Mouse (Mus musculus) midbrain, embryonic 15.5 days (tissue): ENCODE data around the gene Gm43191. TPM values are rescaled to one million over a fixed set of nuclear protein-coding genes. Genes with fewer than 3 reads are reported as not detected.

Source experiments
- ATAC-seq: fragments of 200-750 bp; cut with Nextera tagmentation; replicated peaks from 2 replicates; pipeline ENCODE4 v1.8.0; 2017; ENCODE audit warnings: moderate TSS enrichment
- H3K27ac ChIP-seq: fragments of 300-500 bp; sonication (generic); 2 replicates; pipeline ENCODE4 v1.5.1; 2015; ENCODE audit warnings: mild to moderate bottlenecking, inconsistent platforms
- H3K27me3 ChIP-seq: fragments of 300-500 bp; sonication (generic); replicated peaks from 2 replicates; pipeline ENCODE4 v1.6.1; 2015; ENCODE audit warnings: inconsistent platforms
- H3K36me3 ChIP-seq: fragments of 300-500 bp; sonication (generic); replicated peaks from 2 replicates; pipeline ENCODE4 v1.6.1; 2015; ENCODE audit warnings: inconsistent platforms
- H3K4me1 ChIP-seq: fragments of 300-500 bp; sonication (generic); 2 replicates; pipeline ENCODE4 v1.6.1; 2015; ENCODE audit warnings: inconsistent platforms
- H3K4me2 ChIP-seq: fragments of 300-500 bp; sonication (generic); 2 replicates; pipeline ENCODE4 v1.6.1; 2015; ENCODE audit warnings: inconsistent platforms, mild to moderate bottlenecking, moderate library complexity
- H3K4me3 ChIP-seq: fragments of 300-500 bp; sonication (generic); 2 replicates; pipeline ENCODE4 v1.5.1; 2015; ENCODE audit warnings: mild to moderate bottlenecking, inconsistent platforms
- H3K9ac ChIP-seq: fragments of 300-500 bp; sonication (generic); 2 replicates; pipeline ENCODE4 v1.6.1; 2015; ENCODE audit warnings: mild to moderate bottlenecking, inconsistent platforms
- H3K9me3 ChIP-seq: fragments of 300-500 bp; sonication (generic); 2 replicates; pipeline ENCODE4 v1.6.1; 2016; ENCODE audit warnings: inconsistent platforms
- WGBS: fragments of 180-500 bp; shearing (Covaris S2); methylation state at CpG from one replicate; pipeline ENCODE4 v1.1.7; 2015; ENCODE audit warnings: mixed read lengths; 5-methylcytosine and 5-hydroxymethylcytosine counted together
- polyA plus RNA-seq: library from polyadenylated mRNA; unstranded; fragments of >200 nt; fragmentation: Nextera tagmentation; extraction: Ambion mirVana; gene quantifications from 2 replicates; pipeline ENCODE4 v1.2.1, GENCODE M21; 2015

Gene Gm43191
- polyA plus RNA-seq, 1 experiment from 2014 or later: not detected

GRCm38 (mm10) chr3:116637693-116638476 lies 43.2 kb downstream of the Gm43191 start:
- Histone ChIP-seq H3K4me2 (no peak overlapping the region), H3K9ac (no peak overlapping the region), H3K4me1 (no peaks in the 10 kb centered on the region), H3K36me3 (peaks cover 57% of the 10 kb centered on the region), H3K27me3 (no peaks in the 10 kb centered on the region), H3K9me3 (no peaks in the 10 kb centered on the region), H3K4me3 (no peak overlapping the region), H3K27ac (no peak overlapping the region)
- ATAC-seq: no peak
- WGBS: 91% methylated on average over 9 of the region's 9 CpGs

- ATAC-seq: no peak
- H3K27ac ChIP-seq: no peak overlapping the region
Measured at GRCm38 (mm10) chr3:116635799-116636198, 45.3 kb downstream of the Gm43191 start.

GRCm38 (mm10) chr3:116634853-116635252 lies 46.2 kb downstream of the Gm43191 start:
- Histone ChIP-seq H3K9ac (no peak overlapping the region), H3K4me2 (no peak overlapping the region), H3K27me3 (no peaks in the 10 kb centered on the region), H3K36me3 (peaks cover 44% of the 10 kb centered on the region), H3K4me1 (no peaks in the 10 kb centered on the region), H3K9me3 (no peaks in the 10 kb centered on the region), H3K4me3 (no peak overlapping the region), H3K27ac (no peak overlapping the region)
- WGBS: 94% methylated on average over 8 of the region's 8 CpGs
- no peak for ATAC-seq

More at GRCm38 (mm10) chr3:116635799-116636198, 45.3 kb downstream of the Gm43191 start:
- Histone ChIP-seq H3K9me3 (no peaks in the 10 kb centered on the region), H3K4me1 (no peaks in the 10 kb centered on the region), H3K27me3 (no peaks in the 10 kb centered on the region), H3K9ac (no peak overlapping the region), H3K4me2 (no peak overlapping the region), H3K4me3 (no peak overlapping the region), H3K36me3 (peaks cover 51% of the 10 kb centered on the region)
- 68% methylated on average over 5 of the region's 5 CpGs for WGBS

GRCm38 (mm10) chr3:116634091-116634490 lies 47.0 kb downstream of the Gm43191 start:
- Histone ChIP-seq H3K27ac (no peak overlapping the region), H3K4me3 (no peak overlapping the region), H3K4me2 (no peak overlapping the region), H3K9ac (no peak overlapping the region), H3K27me3 (no peaks in the 10 kb centered on the region), H3K4me1 (no peaks in the 10 kb centered on the region), H3K9me3 (no peaks in the 10 kb centered on the region), H3K36me3 (peaks cover 37% of the 10 kb centered on the region)
- WGBS: 89% methylated on average over 3 of the region's 3 CpGs
- ATAC-seq: no peak

- H3K4me1 ChIP-seq: no peaks in the 10 kb centered on the region
- H3K4me2 ChIP-seq: no peak overlapping the region
- no peak overlapping the region for H3K27ac ChIP-seq
- no peaks in the 10 kb centered on the region for H3K27me3 ChIP-seq
- peaks cover 31% of the 10 kb centered on the region for H3K36me3 ChIP-seq
- ATAC-seq: no peak
- H3K9ac ChIP-seq: no peak overlapping the region
- WGBS: 91% methylated on average over 3 of the region's 3 CpGs
- H3K9me3 ChIP-seq: no peaks in the 10 kb centered on the region
- no peak overlapping the region for H3K4me3 ChIP-seq
Measured at GRCm38 (mm10) chr3:116632971-116633370, 48.1 kb downstream of the Gm43191 start.

GRCm38 (mm10) chr3:116631459-116631858 lies 49.6 kb downstream of the Gm43191 start:
- peaks cover 26% of the 10 kb centered on the region for H3K36me3 ChIP-seq
- no peaks in the 10 kb centered on the region for H3K4me1 ChIP-seq
- H3K9ac ChIP-seq: no peak overlapping the region
- WGBS: 31% methylated on average over 1 of the region's 1 CpGs
- ATAC-seq: no peak
- H3K27me3 ChIP-seq: no peaks in the 10 kb centered on the region
- H3K27ac ChIP-seq: no peak overlapping the region
- H3K4me3 ChIP-seq: no peak overlapping the region
- no peak overlapping the region for H3K4me2 ChIP-seq
- H3K9me3 ChIP-seq: no peaks in the 10 kb centered on the region

GRCm38 (mm10) chr3:116622641-116623040 lies 58.4 kb downstream of the Gm43191 start:
- ATAC-seq: no peak
- H3K9ac ChIP-seq: no peak overlapping the region
- peaks cover 9% of the 10 kb centered on the region; the same call in 1 of the 2 replicates for H3K36me3 ChIP-seq
- H3K27me3 ChIP-seq: no peaks in the 10 kb centered on the region
- no peak overlapping the region for H3K4me3 ChIP-seq
- H3K4me1 ChIP-seq: no peaks in the 10 kb centered on the region
- H3K4me2 ChIP-seq: no peak overlapping the region
- 95% methylated on average over 7 of the region's 7 CpGs for WGBS
- H3K27ac ChIP-seq: no peak overlapping the region
- H3K9me3 ChIP-seq: no peaks in the 10 kb centered on the region

GRCm38 (mm10) chr3:116620636-116621370 lies 60.3 kb downstream of the Gm43191 start:
- WGBS: 96% methylated on average over 7 of the region's 7 CpGs
- peaks cover 9% of the 10 kb centered on the region; the same call in 1 of the 2 replicates for H3K36me3 ChIP-seq
- H3K4me1 ChIP-seq: no peaks in the 10 kb centered on the region
- H3K27ac ChIP-seq: no peak overlapping the region
- H3K9me3 ChIP-seq: no peaks in the 10 kb centered on the region
- H3K4me2 ChIP-seq: no peak overlapping the region
- H3K4me3 ChIP-seq: no peak overlapping the region
- no peak for ATAC-seq
- H3K27me3 ChIP-seq: no peaks in the 10 kb centered on the region
- no peak overlapping the region for H3K9ac ChIP-seq

GRCm38 (mm10) chr3:116618855-116619254 lies 62.2 kb downstream of the Gm43191 start:
- Histone ChIP-seq H3K27ac (no peak overlapping the region), H3K36me3 (peaks cover 9% of the 10 kb centered on the region; the same call in 1 of the 2 replicates), H3K4me1 (no peaks in the 10 kb centered on the region), H3K4me2 (no peak overlapping the region), H3K4me3 (no peak overlapping the region), H3K9me3 (no peaks in the 10 kb centered on the region), H3K9ac (no peak overlapping the region), H3K27me3 (no peaks in the 10 kb centered on the region)
- 87% methylated on average over 6 of the region's 6 CpGs for WGBS
- no peak for ATAC-seq

- Histone ChIP-seq H3K9me3 (no peaks in the 10 kb centered on the region), H3K27me3 (no peaks in the 10 kb centered on the region), H3K4me2 (no peak overlapping the region), H3K9ac (no peak overlapping the region), H3K36me3 (peaks cover 9% of the 10 kb centered on the region; the same call in 1 of the 2 replicates), H3K27ac (no peak overlapping the region), H3K4me1 (no peaks in the 10 kb centered on the region), H3K4me3 (no peak overlapping the region)
- ATAC-seq: no peak
- WGBS: 91% methylated on average over 8 of the region's 8 CpGs
Measured at GRCm38 (mm10) chr3:116615318-116616068, 65.6 kb downstream of the Gm43191 start.

GRCm38 (mm10) chr3:116614295-116614892 lies 66.7 kb downstream of the Gm43191 start, which contains the start of gene Trmt13:
Gene Trmt13 (minus strand): TSS chr3:116614587.
- H3K9me3 ChIP-seq: no peaks in the 10 kb centered on the region
- H3K27me3 ChIP-seq: no peaks in the 10 kb centered on the region
- H3K27ac ChIP-seq: no peak within 1 kb of the TSS
- no peak within 1 kb of the TSS for H3K9ac ChIP-seq
- WGBS: 83% methylated on average over 10 of the region's 10 CpGs
- ATAC-seq: no peak
- H3K4me1 ChIP-seq: no peaks in the 10 kb centered on the region
- no peak within 1 kb of the TSS for H3K4me2 ChIP-seq
- peaks cover 9% of the 10 kb centered on the region; the same call in 1 of the 2 replicates for H3K36me3 ChIP-seq
- no peak within 1 kb of the TSS for H3K4me3 ChIP-seq

GRCm38 (mm10) chr3:116604570-116604969 lies 76.5 kb downstream of the Gm43191 start:
- 74% methylated on average over 9 of the region's 9 CpGs for WGBS
- no peak overlapping the region for H3K27ac ChIP-seq
- 0 out of 2 replicates have a peak, but pooled peaks cover 6% of the 10 kb centered on the region for H3K36me3 ChIP-seq
- H3K27me3 ChIP-seq: no peaks in the 10 kb centered on the region
- H3K9me3 ChIP-seq: no peaks in the 10 kb centered on the region
- no peak overlapping the region for H3K9ac ChIP-seq
- no peak for ATAC-seq
- no peaks in the 10 kb centered on the region for H3K4me1 ChIP-seq
- no peak overlapping the region for H3K4me3 ChIP-seq
- H3K4me2 ChIP-seq: no peak overlapping the region
